Mouse (Mus musculus) C2C12 (cell line): ENCODE data around the gene Ankrd12. TPM values are rescaled to one million over a fixed set of nuclear protein-coding genes. Genes with fewer than 3 reads are reported as not detected.
"Not testable (repeated sequence)": the region's sequence is repeated elsewhere in the genome, so short reads cannot be mapped to it uniquely, and the experiment has no call there.

ENCODE experiments used
- H3K27me3 ChIP-seq: one replicate; pipeline ENCODE4 v1.6.1; 2011; ENCODE audit not compliant: control insufficient read depth, insufficient read depth, insufficient read length
- H3K36me3 ChIP-seq: one replicate; pipeline ENCODE4 v1.6.1; 2011; ENCODE audit not compliant: control insufficient read depth, insufficient read depth
- H3K4me3 ChIP-seq: one replicate; pipeline ENCODE4 v1.5.1; 2011; ENCODE audit warnings: mild to moderate bottlenecking, control low read depth; ENCODE audit not compliant: poor library complexity, insufficient read depth, severe bottlenecking
- H3K79me2 ChIP-seq: one replicate; pipeline ENCODE4 v1.6.1; 2011; ENCODE audit not compliant: control insufficient read depth, insufficient read depth
- H3K79me3 ChIP-seq: one replicate; pipeline ENCODE4 v1.6.1; 2011; ENCODE audit warnings: low read depth, control low read depth
- H3ac ChIP-seq: one replicate; pipeline ENCODE3; 2011; ENCODE audit warnings: low read depth; ENCODE audit not compliant: control insufficient read depth, insufficient read length
- CEBPB ChIP-seq: IDR thresholded peaks from one replicate; pipeline ENCODE4 v1.6.1; 2011; ENCODE audit warnings: low read depth, mild to moderate bottlenecking, control low read depth, moderate library complexity
- CTCF ChIP-seq: IDR thresholded peaks from one replicate; pipeline ENCODE4 v1.5.1; 2011; ENCODE audit not compliant: control insufficient read depth, insufficient read depth, insufficient read length
- FOSL1 ChIP-seq: IDR thresholded peaks from one replicate; pipeline ENCODE4 v1.8.0; 2011; ENCODE audit warnings: mild to moderate bottlenecking, low read length; ENCODE audit not compliant: poor library complexity, insufficient read depth, severe bottlenecking
- MAX ChIP-seq: IDR thresholded peaks from one replicate; pipeline ENCODE4 v1.6.1; 2011; ENCODE audit warnings: mild to moderate bottlenecking, control low read depth
- MYOD1 ChIP-seq: IDR thresholded peaks from one replicate; pipeline ENCODE4 v1.6.1; 2011; ENCODE audit warnings: low read depth; ENCODE audit not compliant: control insufficient read depth, insufficient read length
- MYOG ChIP-seq: IDR thresholded peaks from one replicate; pipeline ENCODE4 v1.6.1; 2011; ENCODE audit not compliant: control insufficient read depth, insufficient read length; ENCODE audit errors: extremely low read depth
- USF1 ChIP-seq: IDR thresholded peaks from one replicate; pipeline ENCODE4 v1.6.1; 2011; ENCODE audit warnings: low read depth, mild to moderate bottlenecking, control low read depth, moderate library complexity
- polyA plus RNA-seq: library from polyadenylated mRNA; unstranded; fragments of >200 nt; fragmentation: generic; extraction: Trizol; gene quantifications from one replicate; pipeline ENCODE4 v1.2.1, GENCODE M21; 2012; ENCODE audit warnings: missing spikeins

Ankrd12 gene
- polyA plus RNA-seq, 1 experiment: 3.1 TPM

- Histone ChIP-seq H3K79me2 (no peaks in the 10 kb centered on the region), H3ac (no peak overlapping the region), H3K4me3 (no peak overlapping the region), H3K36me3 (peaks cover 4% of the 10 kb centered on the region), H3K27me3 (no peaks in the 10 kb centered on the region), H3K79me3 (no peaks in the 10 kb centered on the region)
- TF ChIP-seq USF1: no peak
- no peak for TF ChIP-seq CEBPB
- TF ChIP-seq MYOG: no peak
- TF ChIP-seq CTCF: no peak
- no peak for TF ChIP-seq MYOD1
- no peak for TF ChIP-seq MAX
- TF ChIP-seq FOSL1: no peak
Observed at GRCm38 (mm10) chr17:66048795-66049194, 28.1 kb downstream of the Ankrd12 start.

DNA sequence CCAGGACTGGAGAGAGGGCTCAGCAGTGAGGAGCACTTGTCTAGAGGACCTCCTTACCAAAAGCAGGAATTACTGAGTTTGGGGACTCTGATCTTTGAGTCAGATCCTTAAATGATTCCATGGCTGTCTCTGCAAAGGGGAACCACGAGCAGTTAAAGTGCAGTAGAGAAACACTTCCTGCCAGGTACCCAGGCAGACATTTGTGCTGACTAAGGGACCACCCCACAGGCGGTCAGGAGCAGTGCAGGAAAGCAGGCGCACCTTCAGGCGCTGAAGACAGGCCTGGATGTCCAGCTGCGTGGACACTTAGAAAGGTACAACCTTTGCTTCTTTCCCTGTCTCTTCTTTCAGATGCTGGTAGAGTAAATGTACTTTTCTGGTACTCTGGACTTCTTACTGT lies 28.7 kb downstream of the Ankrd12 start:
- Histone ChIP-seq H3K36me3 (peaks cover 4% of the 10 kb centered on the region), H3K79me3 (no peaks in the 10 kb centered on the region), H3K4me3 (no peak overlapping the region), H3ac (no peak overlapping the region), H3K27me3 (no peaks in the 10 kb centered on the region), H3K79me2 (no peaks in the 10 kb centered on the region)
- TF ChIP-seq CTCF (no peak), FOSL1 (no peak), MAX (no peak), MYOG (no peak), MYOD1 (no peak), CEBPB (no peak), USF1 (no peak)

- H3K36me3 ChIP-seq, H3K27me3 ChIP-seq, H3K4me3 ChIP-seq, H3K79me2 ChIP-seq, H3ac ChIP-seq, H3K79me3 ChIP-seq: not testable (repeated sequence)
Observed at GRCm38 (mm10) chr17:66043679-66044078, 33.2 kb downstream of the Ankrd12 start.

DNA sequence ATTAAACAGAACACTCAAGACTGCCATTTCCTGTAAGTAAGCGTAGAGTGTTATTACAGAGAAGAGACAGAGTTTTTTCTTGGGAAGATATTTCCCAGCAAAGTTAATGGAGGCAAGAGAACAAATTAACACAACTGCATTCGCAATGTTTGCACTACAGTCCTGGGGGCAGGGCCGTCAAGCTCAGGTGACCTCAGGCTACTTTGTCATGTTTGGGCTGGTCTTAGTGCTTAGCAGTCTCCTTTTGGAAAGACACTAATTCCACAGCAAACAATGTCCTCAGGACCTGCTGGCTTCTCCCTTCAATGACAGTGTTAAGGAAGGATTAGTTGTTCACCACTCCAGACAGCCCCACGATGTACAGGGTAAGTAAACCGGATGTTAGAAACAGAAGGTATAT lies 35.9 kb downstream of the Ankrd12 start:
- no peaks in the 10 kb centered on the region for H3K79me3 ChIP-seq
- H3K27me3 ChIP-seq: no peaks in the 10 kb centered on the region
- no peak overlapping the region for H3K4me3 ChIP-seq
- peaks cover 6% of the 10 kb centered on the region for H3K36me3 ChIP-seq
- H3ac ChIP-seq: no peak overlapping the region
- TF ChIP-seq MAX (no peak), USF1 (no peak), FOSL1 (no peak), MYOG (no peak), MYOD1 (no peak), CEBPB (no peak), CTCF (no peak)
- H3K79me2 ChIP-seq: no peaks in the 10 kb centered on the region

DNA sequence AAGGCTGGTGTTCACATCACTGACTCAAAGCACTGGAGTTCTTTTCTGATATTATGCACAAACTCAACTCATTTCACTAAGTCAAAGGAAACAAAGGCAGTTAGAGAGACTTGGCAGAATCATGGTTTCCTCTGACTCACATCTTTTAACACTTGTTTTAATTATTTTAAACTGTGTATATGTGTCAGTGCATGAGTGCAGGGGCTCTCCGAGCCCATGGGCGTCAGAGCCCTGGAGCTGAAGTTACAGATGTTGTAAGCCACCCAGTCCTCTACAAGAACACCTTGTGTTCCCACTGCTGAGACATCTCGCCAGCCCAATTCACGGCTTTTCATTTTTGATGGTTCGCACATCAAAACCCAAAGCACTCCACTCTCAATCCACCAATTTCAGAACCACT lies 43.6 kb downstream of the Ankrd12 start:
- TF ChIP-seq USF1 (no peak), FOSL1 (no peak), MAX (no peak), MYOG (no peak), CEBPB (no peak), CTCF (no peak), MYOD1 (no peak)
- Histone ChIP-seq H3K27me3 (no peaks in the 10 kb centered on the region), H3K4me3 (no peak overlapping the region), H3K79me2 (no peaks in the 10 kb centered on the region), H3K36me3 (peaks cover 15% of the 10 kb centered on the region), H3K79me3 (no peaks in the 10 kb centered on the region), H3ac (no peak overlapping the region)

DNA sequence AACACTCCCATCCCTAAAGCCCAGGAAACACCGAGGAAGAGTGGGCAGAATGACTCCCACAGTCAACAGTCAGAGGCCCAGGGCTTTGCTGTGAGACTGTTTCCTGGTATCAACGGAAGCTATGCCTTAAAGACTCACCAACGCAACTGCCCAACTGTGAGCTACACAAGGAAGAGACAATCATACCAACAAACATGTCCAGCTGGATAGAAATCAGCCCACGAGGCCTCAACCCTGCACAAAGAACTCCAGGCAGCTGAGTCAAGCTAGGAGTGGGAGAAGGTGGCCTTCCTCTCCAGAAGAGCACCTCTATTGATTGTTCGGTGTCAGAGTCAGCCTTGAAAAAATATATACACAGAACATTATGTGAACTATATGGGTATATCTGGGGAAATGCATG lies 44.9 kb downstream of the Ankrd12 start:
- Histone ChIP-seq H3ac (no peak overlapping the region), H3K79me2 (no peaks in the 10 kb centered on the region), H3K27me3 (no peaks in the 10 kb centered on the region), H3K79me3 (no peaks in the 10 kb centered on the region), H3K36me3 (peaks cover 19% of the 10 kb centered on the region), H3K4me3 (no peak overlapping the region)
- TF ChIP-seq FOSL1 (no peak), MYOG (no peak), CTCF (no peak), MAX (no peak), MYOD1 (no peak), USF1 (no peak), CEBPB (no peak)

DNA sequence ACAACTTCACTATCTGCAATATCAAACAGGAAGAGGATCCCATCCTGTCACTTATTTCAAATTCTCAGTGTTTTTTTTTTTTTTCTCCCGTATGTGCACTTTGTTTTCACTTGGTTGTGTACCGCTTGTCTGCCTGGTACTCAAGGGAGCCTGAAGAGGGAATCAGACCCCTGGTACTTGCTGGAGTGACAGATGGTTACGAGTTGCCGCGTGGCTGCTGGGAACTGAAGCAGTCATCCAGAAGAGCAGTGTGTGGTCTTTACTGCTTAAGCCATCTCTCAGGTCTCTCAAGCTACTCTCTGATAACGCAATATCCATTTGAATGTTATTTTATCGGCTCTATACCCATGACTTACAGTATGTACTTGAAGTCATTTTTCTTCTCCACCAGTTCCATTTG lies 52.7 kb downstream of the Ankrd12 start:
- H3K79me3 ChIP-seq: no peaks in the 10 kb centered on the region
- no peak for TF ChIP-seq CEBPB
- no peak for TF ChIP-seq MAX
- TF ChIP-seq FOSL1: no peak
- no peak for TF ChIP-seq USF1
- no peak for TF ChIP-seq CTCF
- TF ChIP-seq MYOD1: no peak
- no peak for TF ChIP-seq MYOG
- H3K36me3 ChIP-seq: peaks cover 21% of the 10 kb centered on the region
- no peak overlapping the region for H3ac ChIP-seq
- H3K4me3 ChIP-seq: no peak overlapping the region
- H3K27me3 ChIP-seq: no peaks in the 10 kb centered on the region
- H3K79me2 ChIP-seq: no peaks in the 10 kb centered on the region
